Mouse (Mus musculus) spleen, adult 2 months (tissue): ENCODE results near the gene Reep1. TPM values are rescaled to one million over a fixed set of nuclear protein-coding genes. Genes with fewer than 3 reads are reported as not detected.

Experiments
- DNase-seq, 2 experiments: peaks; one replicate each; pipeline versions ENCODE4 v3.0.0 to v3.0.0-alpha.2; 2012 to 2021; ENCODE audit warnings: low spot score in 2 of 2, low read depth in 1 of 2
- H3K27ac ChIP-seq: fragments of 200-500 bp; 2 replicates; pipeline ENCODE4 v1.5.1; 2012; ENCODE audit warnings: low read length, inconsistent platforms; ENCODE audit not compliant: insufficient read depth
- H3K27me3 ChIP-seq: fragments of 200-500 bp; 2 replicates; pipeline ENCODE4 v1.6.1; 2012; ENCODE audit warnings: mild to moderate bottlenecking, moderate library complexity, low read length, inconsistent platforms; ENCODE audit not compliant: control insufficient read depth, insufficient read depth
- H3K36me3 ChIP-seq: fragments of 200-500 bp; 2 replicates; pipeline ENCODE4 v1.6.1; 2012; ENCODE audit warnings: mild to moderate bottlenecking, low read length, inconsistent platforms; ENCODE audit not compliant: control insufficient read depth, insufficient read depth
- H3K4me1 ChIP-seq: fragments of 200-500 bp; 2 replicates; pipeline ENCODE4 v1.6.1; 2011; ENCODE audit warnings: inconsistent platforms; ENCODE audit not compliant: control insufficient read depth, insufficient read depth, insufficient read length
- H3K4me3 ChIP-seq: fragments of 200-500 bp; 2 replicates; pipeline ENCODE4 v1.5.1; 2011; ENCODE audit warnings: mild to moderate bottlenecking, inconsistent platforms; ENCODE audit not compliant: insufficient read depth, insufficient read length; ENCODE audit errors: extremely low read depth
- CTCF ChIP-seq: fragments of 200-500 bp; IDR thresholded peaks from 2 replicates; pipeline ENCODE4 v1.5.1; 2011; ENCODE audit warnings: mild to moderate bottlenecking, inconsistent platforms; ENCODE audit not compliant: insufficient read depth, insufficient read length, insufficient replicate concordance; ENCODE audit errors: extremely low read depth
- POLR2A ChIP-seq: fragments of 200-500 bp; IDR thresholded peaks from 2 replicates; pipeline ENCODE4 v1.6.1; 2011; ENCODE audit warnings: low read depth, low read length, inconsistent platforms
- WGBS: fragments of 180-500 bp; shearing (Covaris S2); methylation state at CpG from one replicate; pipeline ENCODE4 v1.1.7; 2018; 5-methylcytosine and 5-hydroxymethylcytosine counted together
- polyA plus RNA-seq: library from polyadenylated mRNA; depleted of rRNA; stranded (reverse); fragments of >200 nt; gene quantifications from 2 replicates; pipeline ENCODE4 v1.2.3, GENCODE M21; 2012; rRNA removed

The Reep1 gene
- polyA plus RNA-seq, result 0.49 and 0.63 TPM in 2 replicates

DNA sequence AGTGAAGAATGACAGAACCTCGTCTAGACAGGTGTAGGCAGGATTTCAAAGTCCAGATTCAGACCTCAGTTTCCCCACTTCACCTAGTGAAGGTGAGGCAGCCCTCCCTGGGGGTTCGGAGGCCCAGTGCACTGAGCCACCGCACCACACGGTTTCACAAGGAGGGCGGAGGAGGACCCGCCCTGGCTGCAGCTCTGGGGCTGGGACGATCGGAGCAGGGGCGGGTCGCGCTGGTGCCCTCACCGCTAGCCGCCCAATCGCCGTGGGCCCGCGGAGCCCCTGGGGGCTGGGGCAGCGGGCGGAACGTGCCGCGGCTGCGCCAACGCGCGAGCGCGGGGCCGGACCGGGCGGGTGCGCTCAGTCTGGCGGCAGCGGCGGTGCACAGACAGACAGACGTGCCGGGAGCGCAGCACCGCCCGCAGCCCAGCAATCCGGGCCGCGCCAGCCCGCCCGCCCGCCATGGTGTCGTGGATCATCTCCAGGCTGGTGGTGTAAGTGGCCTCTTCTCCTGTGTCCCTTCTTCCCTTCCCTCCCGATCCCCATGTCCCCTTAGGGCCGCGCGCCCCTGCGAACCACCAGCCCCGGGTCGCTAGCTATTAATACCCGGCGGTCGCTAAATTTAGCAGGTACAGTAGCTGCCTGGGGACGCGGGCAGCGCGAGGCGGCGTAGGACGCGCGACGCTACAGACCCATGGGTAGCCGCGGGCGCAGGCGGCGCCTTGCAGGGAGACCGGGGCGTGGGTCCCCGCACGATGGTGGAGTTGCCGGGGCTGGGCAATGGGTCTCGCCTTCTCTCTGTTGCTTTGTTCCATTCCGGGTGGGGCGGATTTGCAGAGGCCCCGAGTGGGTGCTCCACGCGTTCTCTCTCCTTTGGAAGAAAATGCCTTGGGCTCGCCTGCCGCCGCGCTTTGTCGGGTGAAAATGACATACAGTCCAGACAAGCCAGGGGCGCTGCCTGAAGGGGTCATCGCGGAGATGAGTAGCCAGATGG is at the start of gene Reep1:
Reep1 (plus strand) TSS at position 51 of the 991 bp plus-strand sequence.
- Histone ChIP-seq H3K27ac (no peak within 1 kb of the TSS), H3K4me3 (peak within 1 kb of the TSS; percentile 33; the same call in 1 of the 2 replicates), H3K36me3 (no peaks in the 10 kb centered on the region), H3K4me1 (no peaks in the 10 kb centered on the region; the same call in 1 of the 2 replicates), H3K27me3 (peaks cover 7% of the 10 kb centered on the region)
- 1% methylated on average over 88 of the region's 91 CpGs for WGBS
- TF ChIP-seq POLR2A, result no peak
- TF ChIP-seq CTCF, result no peak
- no peak for DNase-seq

DNA sequence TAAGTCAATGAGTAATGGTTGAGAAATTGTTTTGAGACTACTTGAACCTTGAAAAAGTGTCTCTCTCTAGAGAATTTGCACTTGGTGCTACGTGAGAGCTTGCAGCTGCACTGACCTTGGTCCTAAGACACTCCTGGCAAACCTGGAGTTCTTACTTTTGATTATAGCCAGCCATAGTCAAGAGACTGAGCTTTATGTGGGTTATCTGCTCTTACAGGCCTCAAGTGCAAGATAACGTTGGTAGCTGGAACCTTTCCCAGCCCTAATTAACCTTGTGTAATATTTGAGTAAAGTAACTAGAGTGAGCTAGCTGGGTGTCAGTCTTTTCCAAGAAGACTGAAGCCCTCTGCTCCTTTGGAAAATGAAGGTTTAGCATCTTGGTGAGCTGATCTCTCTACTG is 49.1 kb upstream of the Reep1 start:
- no peaks in the 10 kb centered on the region for H3K4me1 ChIP-seq
- no peak for TF ChIP-seq POLR2A
- TF ChIP-seq CTCF, result no peak
- H3K27me3 ChIP-seq, result no peaks in the 10 kb centered on the region
- 74% methylated on average over 2 of the region's 2 CpGs for WGBS
- no peak for DNase-seq
- no peak overlapping the region for H3K4me3 ChIP-seq
- H3K36me3 ChIP-seq, result no peaks in the 10 kb centered on the region
- no peak overlapping the region for H3K27ac ChIP-seq

DNA sequence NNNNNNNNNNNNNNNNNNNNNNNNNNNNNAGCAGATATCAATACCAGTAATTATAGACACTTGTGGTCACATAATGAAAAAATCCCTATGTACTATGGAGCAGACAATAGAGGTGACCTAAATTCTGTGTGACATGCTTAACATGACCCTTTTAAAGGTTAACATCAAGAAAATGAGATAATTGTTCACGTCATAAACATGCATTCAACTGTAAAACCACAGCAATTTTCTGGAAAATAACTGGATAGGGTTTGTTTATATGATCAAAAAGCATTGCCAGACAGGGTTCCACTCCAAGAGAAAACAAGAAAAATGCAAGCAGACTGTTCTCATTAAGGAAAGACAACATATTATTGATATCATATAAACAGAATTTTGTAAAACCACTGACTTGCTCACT is 42.9 kb upstream of the Reep1 start:
- Histone ChIP-seq H3K27me3 (no peaks in the 10 kb centered on the region), H3K4me1 (no peaks in the 10 kb centered on the region), H3K36me3 (no peaks in the 10 kb centered on the region), H3K4me3 (no peak overlapping the region), H3K27ac (no peak overlapping the region)
- no peak for TF ChIP-seq CTCF
- TF ChIP-seq POLR2A, result no peak
- 71% methylated on average over 1 of the region's 1 CpGs for WGBS
- DNase-seq, result no peak

DNA sequence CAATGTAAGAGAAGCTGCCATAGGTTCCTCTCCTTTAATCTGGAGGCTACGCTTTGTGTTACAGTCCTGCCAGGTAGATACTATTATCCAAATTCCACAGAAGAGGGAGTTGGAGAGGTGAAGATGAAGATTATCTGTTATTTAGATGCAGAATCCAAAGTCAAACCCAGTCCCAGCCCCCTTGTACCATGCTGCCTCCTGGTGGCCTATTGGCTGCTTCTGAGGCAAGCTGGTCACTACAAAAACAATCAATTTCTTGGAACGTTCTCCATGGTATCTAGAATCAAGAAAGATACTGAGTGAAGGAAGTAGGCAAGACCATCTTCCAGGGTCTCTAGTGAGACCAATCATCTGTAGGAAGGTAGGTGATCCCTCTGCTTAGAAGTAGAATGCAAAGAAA is 34.2 kb upstream of the Reep1 start:
- WGBS, result 67% methylated on average over 2 of the region's 2 CpGs
- no peak for DNase-seq
- no peak overlapping the region for H3K27ac ChIP-seq
- no peaks in the 10 kb centered on the region for H3K4me1 ChIP-seq
- H3K4me3 ChIP-seq, result no peak overlapping the region
- TF ChIP-seq POLR2A (no peak), CTCF (peak; percentile 18; the same call in 1 of the 2 replicates)
- no peaks in the 10 kb centered on the region for H3K36me3 ChIP-seq
- H3K27me3 ChIP-seq, result no peaks in the 10 kb centered on the region

DNA sequence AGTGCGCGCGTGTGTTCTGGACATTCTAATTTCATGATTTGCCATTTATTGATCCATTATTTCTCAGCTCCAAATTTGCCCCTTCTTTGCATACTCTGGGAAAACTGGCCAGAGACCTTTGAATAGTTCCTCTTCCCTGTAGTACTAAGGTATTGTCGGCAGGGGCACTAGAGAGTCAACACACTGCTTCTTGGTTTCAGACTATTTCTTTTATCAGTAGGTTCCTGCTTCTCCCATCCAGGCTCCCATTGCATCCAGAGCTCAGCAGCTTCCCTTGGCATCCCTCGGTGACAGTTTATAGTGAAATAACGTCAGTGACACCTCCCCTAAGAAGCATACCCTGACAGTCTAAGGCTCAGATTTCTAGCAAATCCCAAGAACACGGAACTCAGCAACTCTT is 28.5 kb upstream of the Reep1 start:
- H3K36me3 ChIP-seq, result no peaks in the 10 kb centered on the region
- 73% methylated on average over 7 of the region's 7 CpGs for WGBS
- no peak overlapping the region for H3K27ac ChIP-seq
- H3K4me3 ChIP-seq, result no peak overlapping the region
- H3K27me3 ChIP-seq, result no peaks in the 10 kb centered on the region
- TF ChIP-seq POLR2A (no peak), CTCF (no peak; the same call in 1 of the 2 replicates)
- no peak for DNase-seq
- no peaks in the 10 kb centered on the region for H3K4me1 ChIP-seq

DNA sequence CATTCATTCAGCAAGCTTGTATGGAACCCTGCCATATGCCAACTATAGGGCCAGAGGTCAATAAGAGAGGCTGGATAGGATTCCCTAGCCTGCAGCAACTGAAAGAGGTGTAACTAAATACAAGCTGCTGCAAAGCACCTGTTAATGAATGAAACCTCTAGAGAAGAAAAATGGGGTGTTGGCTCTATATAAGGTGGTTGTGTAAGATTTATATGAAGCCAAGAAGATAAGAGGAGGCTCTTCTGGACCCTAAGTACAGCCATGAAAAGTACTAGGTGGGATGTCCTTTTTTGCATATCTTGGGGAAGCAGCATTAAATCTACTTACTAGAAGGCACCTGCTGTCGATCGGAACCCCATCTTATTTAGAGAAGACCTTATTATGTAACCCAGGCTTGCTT is 12.2 kb upstream of the Reep1 start:
- Histone ChIP-seq H3K4me1 (no peaks in the 10 kb centered on the region), H3K27ac (no peak overlapping the region), H3K4me3 (no peak overlapping the region), H3K27me3 (no peaks in the 10 kb centered on the region), H3K36me3 (no peaks in the 10 kb centered on the region)
- 92% methylated on average over 2 of the region's 2 CpGs for WGBS
- no peak for DNase-seq
- TF ChIP-seq POLR2A (no peak), CTCF (no peak)

DNA sequence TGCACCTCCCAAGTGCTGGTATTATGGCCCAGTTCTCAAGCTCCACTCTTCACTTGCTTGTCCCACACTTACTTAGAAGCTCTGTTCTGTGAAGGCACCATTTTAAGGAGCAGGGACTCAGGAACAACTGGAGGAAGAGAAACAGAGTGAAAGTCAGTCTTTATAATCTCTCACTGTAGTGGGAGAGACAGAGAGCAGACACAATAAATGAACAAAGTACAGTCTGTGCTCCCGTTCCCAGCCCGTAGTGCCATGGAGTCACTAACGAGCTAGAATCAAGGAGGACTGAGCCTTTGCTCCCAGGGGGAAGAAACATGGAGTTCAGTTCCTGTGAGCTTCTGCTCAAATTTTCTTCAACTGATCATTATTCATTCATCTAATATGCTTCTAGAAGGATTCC is 11.8 kb upstream of the Reep1 start:
- H3K27ac ChIP-seq, result no peak overlapping the region
- H3K4me1 ChIP-seq, result no peaks in the 10 kb centered on the region
- WGBS, result 94% methylated on average over 3 of the region's 3 CpGs
- no peaks in the 10 kb centered on the region for H3K36me3 ChIP-seq
- TF ChIP-seq CTCF (no peak), POLR2A (no peak)
- no peak for DNase-seq
- H3K27me3 ChIP-seq, result no peaks in the 10 kb centered on the region
- no peak overlapping the region for H3K4me3 ChIP-seq
